Mouse (Mus musculus) retina, embryonic 14.5 days (tissue): Measurements from ENCODE around the gene Gm42906.

Experiments used
- DNase-seq: peaks from one replicate; pipeline ENCODE4 v3.0.0-alpha.2; 2015; ENCODE audit warnings: low spot score

Gm42906 gene

GRCm38 (mm10) chr5:151428113-151428756, at the start of gene Gm42906:
Gm42906 (minus strand) TSS chr5:151428163.
- no peak for DNase-seq

DNA sequence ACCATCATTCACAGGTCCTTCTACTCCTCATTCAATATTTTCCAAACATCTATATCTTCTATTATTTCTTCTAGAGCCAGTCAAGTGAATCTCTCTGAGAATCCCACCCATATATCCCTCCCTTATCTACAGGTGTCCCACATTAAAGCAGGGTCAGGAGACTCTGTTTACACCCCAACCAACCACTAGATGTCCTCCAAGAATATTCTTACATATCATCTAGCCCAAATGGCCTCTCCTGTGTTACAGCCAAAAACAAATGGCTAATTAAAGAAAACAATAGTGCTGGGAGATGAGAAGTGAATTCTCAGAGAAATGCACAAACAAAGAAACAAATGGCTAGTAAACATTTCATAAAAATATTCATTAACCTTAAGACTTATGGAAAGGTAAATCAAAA, 17.7 kb upstream of the Gm42906 start:
- peak; percentile 2 for DNase-seq

DNA sequence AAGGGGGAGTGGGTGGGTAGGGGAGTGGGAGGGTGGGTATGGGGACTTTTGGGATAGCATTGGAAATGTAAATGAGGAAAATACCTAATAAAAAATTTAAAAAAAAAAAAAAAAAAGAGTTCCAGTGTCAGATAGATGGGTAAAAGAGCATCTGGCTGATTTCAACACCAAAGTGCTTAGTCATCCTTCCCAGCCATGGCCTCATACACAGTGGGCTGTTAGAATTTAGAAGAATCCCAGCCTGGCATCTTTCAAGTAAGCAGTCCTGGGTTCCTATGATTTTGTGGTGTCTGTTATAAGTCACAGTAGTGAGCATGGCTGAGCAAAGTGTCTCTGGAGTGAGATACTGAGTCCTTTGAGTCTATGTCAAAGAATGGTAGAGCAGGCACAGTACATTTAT, 7.1 kb upstream of the Gm42906 start:
- DNase-seq = no peak

GRCm38 (mm10) chr5:151426466-151426865, 1.5 kb downstream of the Gm42906 start:
- no peak for DNase-seq

- DNase-seq = no peak
These were observed 5.3 kb downstream of the Gm42906 start for GRCm38 (mm10) chr5:151422692-151423091.

DNA sequence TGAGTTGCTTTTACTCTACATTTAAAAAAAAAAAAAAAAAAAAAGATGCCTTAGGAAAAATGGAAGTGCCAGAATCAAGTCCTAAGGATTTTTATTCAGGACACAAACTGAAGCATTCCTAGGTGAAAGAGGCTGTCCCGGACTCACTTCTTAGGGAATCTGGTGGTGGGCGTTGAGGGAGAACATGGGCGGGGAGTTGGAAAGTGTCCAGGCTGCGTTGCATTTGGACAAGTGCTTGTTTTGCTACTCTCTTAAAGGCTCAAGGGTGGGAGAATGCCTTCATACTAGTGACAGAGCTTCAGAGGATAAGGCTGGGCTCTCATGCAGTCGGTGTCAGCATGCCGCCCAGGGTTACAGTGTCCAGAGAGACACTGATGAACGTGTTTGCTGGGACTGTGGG, 6.1 kb downstream of the Gm42906 start:
- DNase-seq = no peak

DNA sequence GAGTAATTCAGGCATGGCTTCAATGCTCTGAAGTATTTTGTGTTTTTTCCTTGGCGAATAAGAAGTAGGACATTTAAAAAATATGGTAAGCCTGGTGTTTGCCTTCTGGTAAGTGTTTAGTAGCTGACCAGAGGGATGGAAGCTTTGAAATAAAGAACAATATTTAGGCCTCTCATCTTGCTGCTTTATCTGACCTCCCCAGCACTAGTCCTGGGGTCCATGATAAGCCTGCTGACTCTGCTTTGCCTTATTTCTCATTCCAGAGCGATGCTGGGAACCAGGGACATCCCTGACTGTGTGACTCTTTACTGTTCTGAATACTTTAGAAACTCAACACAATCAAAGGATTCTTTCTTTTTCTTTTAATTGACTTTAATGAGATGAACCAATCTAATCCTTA, 9.4 kb downstream of the Gm42906 start:
- no peak for DNase-seq

GRCm38 (mm10) chr5:151417421-151418038, 10.4 kb downstream of the Gm42906 start:
- DNase-seq = no peak

- no peak for DNase-seq
These were observed 11.0 kb downstream of the Gm42906 start for GRCm38 (mm10) chr5:151416988-151417387.

DNA sequence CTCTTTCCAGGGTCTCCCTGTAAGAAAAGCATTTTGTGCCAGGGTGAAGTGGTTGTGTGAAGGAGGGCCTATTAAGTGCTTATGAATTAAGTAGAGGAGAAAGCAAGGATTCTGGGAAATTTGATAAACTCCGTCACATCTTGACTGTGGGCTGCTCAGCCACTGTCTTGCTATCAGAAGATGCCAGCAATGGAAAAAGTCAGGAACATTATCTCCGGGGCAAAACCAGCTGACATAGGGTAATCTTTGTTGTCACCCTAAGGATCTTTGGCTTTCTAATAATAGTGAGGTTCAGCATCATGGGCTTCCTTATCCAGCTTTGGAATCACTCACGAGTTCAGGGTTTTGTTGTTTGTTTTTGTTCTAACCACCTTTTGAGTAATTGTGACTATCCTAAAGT, 14.3 kb downstream of the Gm42906 start:
- no peak for DNase-seq

GRCm38 (mm10) chr5:151412666-151413463, 15.1 kb downstream of the Gm42906 start:
- DNase-seq = no peak

GRCm38 (mm10) chr5:151410006-151410405, 18.0 kb downstream of the Gm42906 start:
- no peak for DNase-seq

DNA sequence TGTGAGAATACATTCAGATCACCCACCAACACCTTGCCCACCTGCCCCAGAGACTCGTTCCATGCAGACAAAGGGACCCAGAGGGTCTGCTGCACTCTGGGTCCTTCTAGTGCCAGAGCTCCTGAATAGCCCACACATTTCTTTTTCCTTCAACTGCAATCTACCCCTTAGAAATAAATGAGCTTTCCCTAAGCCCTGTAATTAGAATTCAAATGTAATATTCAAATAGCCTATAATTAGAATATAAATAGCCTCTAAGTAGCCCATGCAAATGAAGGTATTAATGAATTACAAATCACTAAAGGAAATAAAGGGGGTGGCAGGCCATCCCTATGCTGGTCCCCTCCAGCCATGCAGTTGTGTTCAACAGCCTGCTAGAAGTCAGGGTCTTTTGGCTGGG, 18.7 kb downstream of the Gm42906 start:
- no peak for DNase-seq

GRCm38 (mm10) chr5:151408124-151408900, 19.7 kb downstream of the Gm42906 start:
- no peak for DNase-seq

GRCm38 (mm10) chr5:151407493-151407892, 20.5 kb downstream of the Gm42906 start:
- no peak for DNase-seq

DNA sequence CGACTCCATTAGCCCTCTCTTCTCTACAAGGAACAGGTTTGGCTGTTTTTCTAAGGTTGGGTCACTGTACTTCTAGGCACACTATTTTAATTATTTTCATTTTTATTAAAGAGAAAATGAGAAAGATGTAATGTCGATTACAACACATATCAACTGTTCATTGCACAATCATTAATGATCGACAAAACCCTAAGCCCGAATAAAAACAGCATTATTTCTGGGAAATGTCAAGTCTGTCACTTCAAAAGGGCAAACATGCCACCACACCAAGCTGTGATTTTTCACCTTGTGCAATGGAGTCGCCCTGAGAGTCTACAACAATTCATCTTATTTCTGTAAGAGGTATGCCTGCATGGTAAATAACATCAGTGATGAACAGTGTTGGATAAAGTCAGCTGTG, 21.7 kb downstream of the Gm42906 start:
- DNase-seq = no peak

DNA sequence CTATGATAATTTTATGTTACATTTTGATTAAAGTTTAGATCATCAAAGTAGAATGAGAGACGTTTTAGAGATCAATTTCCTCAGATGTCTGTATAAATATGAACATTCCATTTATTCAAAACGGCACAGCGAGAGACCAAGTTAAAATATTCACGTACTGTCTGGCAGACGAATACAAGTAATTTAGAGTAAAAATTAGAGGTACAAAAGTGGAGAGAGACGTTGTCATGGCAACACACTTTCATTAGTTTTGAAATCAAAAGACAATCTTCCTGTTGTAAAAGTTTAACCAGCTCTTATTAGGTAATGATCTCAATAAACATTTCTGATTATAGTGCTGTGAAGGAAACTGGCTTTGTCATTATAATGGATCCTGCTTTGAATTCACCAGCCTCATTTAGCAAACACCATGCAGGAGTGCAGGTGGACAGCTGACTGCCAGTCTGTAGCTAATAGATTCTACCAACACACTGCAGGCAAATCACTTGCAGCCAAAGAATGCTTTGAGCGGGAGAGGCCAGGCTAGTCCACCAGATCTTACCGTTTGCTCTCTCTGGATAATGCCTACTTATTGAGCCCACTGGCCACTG, 22.6 kb downstream of the Gm42906 start:
- DNase-seq = no peak

- DNase-seq = no peak
These were observed 24.4 kb downstream of the Gm42906 start for GRCm38 (mm10) chr5:151403586-151403985.

DNA sequence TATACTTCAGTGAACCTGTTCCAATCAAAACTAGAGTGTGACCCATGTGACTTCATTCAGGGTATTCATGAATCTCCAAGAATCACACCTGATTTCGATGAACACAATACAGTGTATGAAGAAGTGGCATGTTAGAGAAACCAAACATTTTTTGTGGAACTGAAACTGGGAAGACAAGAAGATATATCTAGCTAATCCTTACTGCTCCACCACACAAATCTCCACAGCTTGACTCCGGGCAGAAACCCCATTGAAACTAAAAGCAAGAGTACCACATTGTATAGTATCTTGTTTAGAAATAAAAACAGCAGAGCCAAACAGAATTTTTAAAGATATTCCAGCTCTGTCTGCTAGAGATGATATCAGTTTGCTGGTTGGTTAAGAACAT, 27.4 kb downstream of the Gm42906 start:
- DNase-seq = no peak

DNA sequence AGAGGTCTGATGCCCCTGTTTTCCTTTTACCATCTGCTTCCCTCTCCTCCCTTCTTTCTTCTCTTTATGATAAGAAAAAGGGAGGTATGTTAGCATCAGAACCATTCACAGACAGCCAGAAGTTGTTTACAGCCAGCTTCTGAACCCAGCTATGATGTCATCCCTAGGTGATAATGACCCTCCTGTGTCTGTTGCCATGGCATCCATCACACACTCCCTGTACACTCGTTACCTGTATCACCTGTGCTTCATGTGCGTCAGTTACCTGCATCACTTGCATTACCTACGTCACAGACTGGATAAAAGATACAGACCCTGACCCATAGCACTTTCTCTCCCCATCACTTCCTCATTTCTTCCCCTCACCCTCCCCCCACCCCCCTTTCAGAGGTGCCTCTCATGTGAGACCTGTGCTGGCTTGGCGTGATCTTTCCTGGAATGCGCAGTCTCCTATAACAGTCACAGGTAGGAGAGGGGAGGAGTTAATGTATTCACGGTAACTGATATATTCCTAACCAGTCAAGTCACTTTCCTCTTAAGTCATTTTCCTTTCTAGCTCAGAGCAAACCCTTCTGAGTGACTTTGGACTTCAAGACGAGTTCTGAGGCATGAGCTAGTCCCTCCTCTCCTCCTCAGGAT, 27.9 kb downstream of the Gm42906 start:
- no peak for DNase-seq

GRCm38 (mm10) chr5:151396119-151396518, 31.8 kb downstream of the Gm42906 start:
- no peak for DNase-seq

DNA sequence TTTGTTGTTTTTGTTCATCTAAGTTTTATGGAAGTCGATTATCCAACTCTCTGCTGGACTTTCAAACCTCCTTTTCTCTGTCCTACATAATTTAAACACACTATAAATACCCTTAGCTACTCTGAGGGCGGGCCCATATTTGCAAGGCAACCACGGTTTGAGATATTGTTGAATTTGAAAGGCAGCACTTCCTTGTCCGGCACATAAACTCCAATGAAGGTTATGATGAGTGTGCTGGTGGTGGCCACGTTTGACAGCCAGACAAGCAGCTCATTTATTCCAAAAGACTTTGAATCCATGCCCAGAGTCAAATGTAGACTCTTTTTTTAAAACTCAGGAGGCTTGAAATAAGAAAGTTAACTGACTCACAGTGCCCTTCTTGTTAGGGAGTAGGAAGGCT, 33.3 kb downstream of the Gm42906 start:
- no peak for DNase-seq
